Mouse (Mus musculus) intestine, postnatal 0 days (tissue): ENCODE measurements around the gene Prkar1a. TPM values are rescaled to one million over a fixed set of nuclear protein-coding genes. Genes with fewer than 3 reads are reported as not detected.

Experiments
- ATAC-seq: fragments of 200-750 bp; cut with Nextera tagmentation; 2 replicates; pipeline ENCODE4 v1.8.0; 2017; ENCODE audit warnings: mild to moderate bottlenecking, moderate TSS enrichment, moderate library complexity
- H3K27ac ChIP-seq: fragments of 300-500 bp; sonication (generic); 2 replicates; pipeline ENCODE4 v1.5.1; 2014; ENCODE audit warnings: mild to moderate bottlenecking, low read depth, low read length, moderate library complexity
- H3K27me3 ChIP-seq: fragments of 300-500 bp; sonication (generic); replicated peaks from 2 replicates; pipeline ENCODE4 v1.6.1; 2014; ENCODE audit warnings: low read length, mixed read lengths; ENCODE audit not compliant: control insufficient read depth, insufficient read depth
- H3K36me3 ChIP-seq: fragments of 300-500 bp; sonication (generic); 2 replicates; pipeline ENCODE4 v1.6.1; 2014; ENCODE audit warnings: mild to moderate bottlenecking, moderate library complexity; ENCODE audit not compliant: control insufficient read depth, insufficient read depth
- H3K4me1 ChIP-seq: fragments of 300-500 bp; sonication (generic); replicated peaks from 2 replicates; pipeline ENCODE4 v1.6.1; 2014; ENCODE audit warnings: antibody characterized with exemption, low read length, mixed read lengths; ENCODE audit not compliant: control insufficient read depth, insufficient read depth
- H3K4me2 ChIP-seq: fragments of 300-500 bp; sonication (generic); replicated peaks from 2 replicates; pipeline ENCODE4 v1.6.1; 2014; ENCODE audit warnings: low read depth, mild to moderate bottlenecking, moderate library complexity
- H3K4me3 ChIP-seq: fragments of 300-500 bp; sonication (generic); 2 replicates; pipeline ENCODE4 v1.5.1; 2014; ENCODE audit warnings: low read depth, low read length
- H3K9ac ChIP-seq: fragments of 300-500 bp; sonication (generic); 2 replicates; pipeline ENCODE4 v1.6.1; 2014; ENCODE audit warnings: mild to moderate bottlenecking, low read depth, low read length
- H3K9me3 ChIP-seq: fragments of 300-500 bp; sonication (generic); 2 replicates; pipeline ENCODE4 v1.6.1; 2016; ENCODE audit warnings: mixed run types; ENCODE audit not compliant: control insufficient read depth
- CTCF ChIP-seq: sonication (generic); IDR thresholded peaks from 2 replicates; pipeline ENCODE4 v1.5.1; 2016; ENCODE audit warnings: low read depth, mild to moderate bottlenecking, control low read depth, antibody characterized with exemption, moderate library complexity
- WGBS: fragments of 180-500 bp; shearing (Covaris S2); extraction: QIAGEN DNeasy Blood & Tissue Kit; methylation state at CpG from one replicate; pipeline ENCODE4 v1.1.7; 2014; 5-methylcytosine and 5-hydroxymethylcytosine counted together
- polyA plus RNA-seq: library from polyadenylated mRNA; unstranded; fragments of >200 nt; fragmentation: Nextera tagmentation; extraction: Ambion mirVana; gene quantifications from 2 replicates; pipeline ENCODE4 v1.2.1, GENCODE M21; 2015

Prkar1a gene
- polyA plus RNA-seq, 1 experiment from 2014 or later = 180 TPM

GRCm38 (mm10) chr11:109714341-109715247 lies 65.4 kb downstream of the Prkar1a start:
- no peaks in the 10 kb centered on the region for H3K4me1 ChIP-seq
- no peaks in the 10 kb centered on the region for H3K36me3 ChIP-seq
- no peak for ATAC-seq
- no peaks in the 10 kb centered on the region for H3K9me3 ChIP-seq
- no peak for TF ChIP-seq CTCF
- 81% methylated on average over 17 of the region's 17 CpGs for WGBS
- no peak overlapping the region for H3K4me3 ChIP-seq
- no peak overlapping the region for H3K9ac ChIP-seq
- H3K27me3 ChIP-seq = no peaks in the 10 kb centered on the region
- H3K4me2 ChIP-seq = no peak overlapping the region
- H3K27ac ChIP-seq = no peak overlapping the region

- TF ChIP-seq CTCF = no peak
- H3K9ac ChIP-seq = no peak overlapping the region
- H3K36me3 ChIP-seq = no peaks in the 10 kb centered on the region
- no peak overlapping the region for H3K27ac ChIP-seq
- no peaks in the 10 kb centered on the region for H3K27me3 ChIP-seq
- ATAC-seq = no peak
- no peak overlapping the region for H3K4me2 ChIP-seq
- H3K4me3 ChIP-seq = no peak overlapping the region
- no peaks in the 10 kb centered on the region for H3K9me3 ChIP-seq
- 93% methylated on average over 12 of the region's 12 CpGs for WGBS
- H3K4me1 ChIP-seq = no peaks in the 10 kb centered on the region
Measured at GRCm38 (mm10) chr11:109715311-109715781, 66.1 kb downstream of the Prkar1a start.

GRCm38 (mm10) chr11:109716981-109717380 lies 67.8 kb downstream of the Prkar1a start:
- no peak overlapping the region for H3K27ac ChIP-seq

GRCm38 (mm10) chr11:109717448-109717847 lies 68.2 kb downstream of the Prkar1a start:
- TF ChIP-seq CTCF = no peak
- H3K9ac ChIP-seq = no peak overlapping the region
- no peak for ATAC-seq
- no peak overlapping the region for H3K27ac ChIP-seq
- H3K4me2 ChIP-seq = no peak overlapping the region
- no peaks in the 10 kb centered on the region for H3K27me3 ChIP-seq
- H3K4me3 ChIP-seq = no peak overlapping the region
- H3K4me1 ChIP-seq = 0 out of 2 replicates have a peak, but pooled peaks cover 7% of the 10 kb centered on the region
- 84% methylated on average over 5 of the region's 5 CpGs for WGBS
- no peaks in the 10 kb centered on the region for H3K9me3 ChIP-seq
- H3K36me3 ChIP-seq = no peaks in the 10 kb centered on the region

More at GRCm38 (mm10) chr11:109716981-109717380, 67.8 kb downstream of the Prkar1a start:
- TF ChIP-seq CTCF = no peak
- H3K9ac ChIP-seq = no peak overlapping the region
- H3K27me3 ChIP-seq = no peaks in the 10 kb centered on the region
- 0 out of 2 replicates have a peak, but pooled peaks cover 2% of the 10 kb centered on the region for H3K4me1 ChIP-seq
- no peaks in the 10 kb centered on the region for H3K36me3 ChIP-seq
- H3K4me2 ChIP-seq = no peak overlapping the region
- 84% methylated on average over 7 of the region's 7 CpGs for WGBS
- no peaks in the 10 kb centered on the region for H3K9me3 ChIP-seq
- no peak for ATAC-seq
- no peak overlapping the region for H3K4me3 ChIP-seq

GRCm38 (mm10) chr11:109717966-109718895 lies 69.0 kb downstream of the Prkar1a start:
- Histone ChIP-seq H3K27me3 (no peaks in the 10 kb centered on the region), H3K4me1 (0 out of 2 replicates have a peak, but pooled peaks cover 7% of the 10 kb centered on the region), H3K4me3 (no peak overlapping the region), H3K9me3 (no peaks in the 10 kb centered on the region), H3K36me3 (no peaks in the 10 kb centered on the region), H3K9ac (no peak overlapping the region), H3K4me2 (no peak overlapping the region), H3K27ac (no peak overlapping the region)
- ATAC-seq = no peak
- TF ChIP-seq CTCF = no peak
- WGBS = 89% methylated on average over 15 of the region's 15 CpGs

Other genes with a start within 250 kb of the Prkar1a start
- 0.08 TPM in 1 of 2 replicates, not detected in the other for gene 9930022D16Rik, start 235.5 kb upstream of the Prkar1a start, polyA plus RNA-seq
- 22.7 and 23.8 TPM in 2 replicates for gene Amz2, start 223.5 kb upstream of the Prkar1a start, polyA plus RNA-seq
- 50.9 and 54.4 TPM in 2 replicates for gene Arsg, start 176.0 kb upstream of the Prkar1a start, polyA plus RNA-seq
- gene Slc16a6, start 175.8 kb upstream of the Prkar1a start, polyA plus RNA-seq = 129 and 143 TPM in 2 replicates
- 28.2 and 30.4 TPM in 2 replicates for gene Wipi1, start 37.4 kb upstream of the Prkar1a start, polyA plus RNA-seq
- gene Fam20a, start 72.9 kb downstream of the Prkar1a start, polyA plus RNA-seq = 2.5 TPM in 2 replicates
- gene 1700012B07Rik, start 178.6 kb downstream of the Prkar1a start, polyA plus RNA-seq = not detected in 2 replicates